Mouse (Mus musculus) forebrain, embryonic 13.5 days (tissue): ENCODE data around the gene Pitx2. TPM values are rescaled to one million over a fixed set of nuclear protein-coding genes. Genes with fewer than 3 reads are reported as not detected.

Source experiments
- ATAC-seq: fragments of 200-750 bp; cut with Nextera tagmentation; 2 replicates; pipeline ENCODE4 v1.8.0; 2017
- H3K27ac ChIP-seq: fragments of 300-500 bp; sonication (generic); 2 replicates; pipeline ENCODE4 v1.5.1; 2015; ENCODE audit warnings: inconsistent platforms, mild to moderate bottlenecking, moderate library complexity
- H3K27me3 ChIP-seq: fragments of 300-500 bp; sonication (generic); 2 replicates; pipeline ENCODE4 v1.6.1; 2015; ENCODE audit warnings: mild to moderate bottlenecking, inconsistent platforms
- H3K36me3 ChIP-seq: fragments of 300-500 bp; sonication (generic); 2 replicates; pipeline ENCODE4 v1.6.1; 2015; ENCODE audit warnings: mild to moderate bottlenecking, inconsistent platforms; ENCODE audit not compliant: poor library complexity, severe bottlenecking
- H3K4me1 ChIP-seq: fragments of 300-500 bp; sonication (generic); 2 replicates; pipeline ENCODE4 v1.6.1; 2015; ENCODE audit warnings: inconsistent platforms
- H3K4me2 ChIP-seq: fragments of 300-500 bp; sonication (generic); 2 replicates; pipeline ENCODE4 v1.6.1; 2015; ENCODE audit warnings: inconsistent platforms, mild to moderate bottlenecking, moderate library complexity
- H3K4me3 ChIP-seq: fragments of 300-500 bp; sonication (generic); 2 replicates; pipeline ENCODE4 v1.5.1; 2015; ENCODE audit warnings: mild to moderate bottlenecking, inconsistent platforms
- H3K9ac ChIP-seq: fragments of 300-500 bp; sonication (generic); 2 replicates; pipeline ENCODE4 v1.6.1; 2015; ENCODE audit warnings: mild to moderate bottlenecking, inconsistent platforms
- H3K9me3 ChIP-seq: fragments of 300-500 bp; sonication (generic); replicated peaks from 2 replicates; pipeline ENCODE4 v1.6.1; 2016; ENCODE audit warnings: inconsistent platforms
- WGBS: fragments of 180-500 bp; shearing (Covaris S2); methylation state at CpG from one replicate; pipeline ENCODE4 v1.1.7; 2015; 5-methylcytosine and 5-hydroxymethylcytosine counted together
- polyA plus RNA-seq: library from polyadenylated mRNA; unstranded; fragments of >200 nt; fragmentation: Nextera tagmentation; extraction: Ambion mirVana; gene quantifications from 2 replicates; pipeline ENCODE4 v1.2.1, GENCODE M21; 2015

Gene Pitx2
- polyA plus RNA-seq, 1 experiment from 2014 or later = 7.2 TPM

DNA sequence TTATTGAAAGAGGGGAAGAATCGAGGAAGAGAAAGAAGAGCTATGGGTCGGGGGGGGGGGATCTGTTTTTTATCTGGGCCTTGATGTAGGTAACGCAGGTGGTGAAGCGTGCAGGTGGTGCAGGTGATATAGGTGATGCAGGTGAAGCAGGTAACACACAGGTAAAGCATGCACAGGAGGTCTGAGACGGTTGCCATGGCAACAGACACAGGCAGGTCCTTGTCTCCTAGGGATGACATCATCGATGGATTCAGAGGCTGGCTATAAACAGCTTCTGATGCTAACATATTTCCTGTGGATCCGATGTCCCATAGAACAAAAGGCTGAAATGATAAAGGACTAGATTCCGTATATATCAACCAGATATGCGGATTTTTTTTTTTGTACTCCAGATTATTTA is 51.3 kb downstream of the Pitx2 start:
- H3K27me3 ChIP-seq = no peaks in the 10 kb centered on the region
- H3K9ac ChIP-seq = no peak overlapping the region
- no peaks in the 10 kb centered on the region for H3K36me3 ChIP-seq
- WGBS = 83% methylated on average over 9 of the region's 9 CpGs
- ATAC-seq = no peak
- no peaks in the 10 kb centered on the region for H3K4me1 ChIP-seq
- no peak overlapping the region for H3K4me2 ChIP-seq
- H3K4me3 ChIP-seq = no peak overlapping the region
- no peaks in the 10 kb centered on the region for H3K9me3 ChIP-seq
- H3K27ac ChIP-seq = no peak overlapping the region

DNA sequence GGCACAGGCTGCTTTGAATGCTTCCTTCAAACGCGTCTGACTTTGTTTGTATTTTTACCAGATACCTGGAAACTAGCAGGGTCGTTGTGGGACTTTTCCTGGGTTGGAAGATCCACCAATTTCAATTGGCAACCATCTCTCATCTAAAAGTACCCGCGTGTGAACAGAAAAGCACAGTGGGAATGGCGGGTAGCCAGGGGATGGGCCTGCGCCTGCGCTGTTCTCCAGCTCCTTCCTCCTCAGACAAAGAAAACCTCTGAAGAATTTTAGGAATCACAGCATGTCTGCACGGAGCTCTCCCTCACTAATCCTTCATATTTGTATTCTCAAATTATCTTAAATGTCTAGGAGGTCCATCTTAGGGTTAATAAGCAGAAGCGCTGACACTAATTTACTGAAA is 54.6 kb downstream of the Pitx2 start:
- Histone ChIP-seq H3K27ac (no peak overlapping the region), H3K4me3 (no peak overlapping the region), H3K9ac (no peak overlapping the region), H3K27me3 (no peaks in the 10 kb centered on the region), H3K4me1 (no peaks in the 10 kb centered on the region), H3K9me3 (no peaks in the 10 kb centered on the region), H3K4me2 (no peak overlapping the region), H3K36me3 (no peaks in the 10 kb centered on the region)
- 45% methylated on average over 10 of the region's 10 CpGs for WGBS
- peak; percentile 57; the same call in 1 of the 2 replicates for ATAC-seq

DNA sequence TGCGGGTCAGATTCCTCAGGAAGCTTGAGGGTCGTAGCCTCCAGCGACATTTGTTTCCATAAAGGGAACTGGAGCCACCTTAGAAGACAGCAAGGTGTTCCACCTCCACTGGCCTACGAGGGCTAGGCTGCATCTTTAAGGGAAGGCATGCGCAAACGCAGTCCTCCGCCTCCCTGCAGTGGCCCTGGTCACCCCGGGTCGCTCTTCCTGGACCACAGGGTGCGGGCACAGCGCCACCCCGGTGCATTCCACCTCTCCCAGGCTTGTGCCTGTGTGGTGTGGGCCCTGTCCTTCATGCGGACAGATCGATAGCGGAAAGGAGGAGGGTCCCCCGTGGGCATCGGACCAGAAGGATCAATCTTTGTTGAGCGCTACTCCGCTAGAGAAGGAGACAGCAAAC is 56.6 kb downstream of the Pitx2 start:
- no peak overlapping the region for H3K27ac ChIP-seq
- H3K4me1 ChIP-seq = no peaks in the 10 kb centered on the region
- no peak overlapping the region for H3K9ac ChIP-seq
- no peaks in the 10 kb centered on the region for H3K9me3 ChIP-seq
- H3K36me3 ChIP-seq = no peaks in the 10 kb centered on the region
- H3K4me3 ChIP-seq = peak overlapping the region; percentile 30
- 55% methylated on average over 19 of the region's 19 CpGs for WGBS
- H3K27me3 ChIP-seq = no peaks in the 10 kb centered on the region
- ATAC-seq = peak; percentile 33; the same call in 1 of the 2 replicates
- H3K4me2 ChIP-seq = peak overlapping the region; percentile 49

GRCm38 (mm10) chr3:129256766-129257165 is 57.1 kb downstream of the Pitx2 start:
- Histone ChIP-seq H3K4me1 (no peaks in the 10 kb centered on the region), H3K27ac (no peak overlapping the region), H3K4me3 (peak overlapping the region; percentile 30; the same call in 1 of the 2 replicates), H3K27me3 (no peaks in the 10 kb centered on the region), H3K36me3 (no peaks in the 10 kb centered on the region), H3K9me3 (no peaks in the 10 kb centered on the region), H3K9ac (no peak overlapping the region), H3K4me2 (peak overlapping the region; percentile 49)
- 73% methylated on average over 8 of the region's 8 CpGs for WGBS
- ATAC-seq = peak; percentile 43; the same call in 1 of the 2 replicates

DNA sequence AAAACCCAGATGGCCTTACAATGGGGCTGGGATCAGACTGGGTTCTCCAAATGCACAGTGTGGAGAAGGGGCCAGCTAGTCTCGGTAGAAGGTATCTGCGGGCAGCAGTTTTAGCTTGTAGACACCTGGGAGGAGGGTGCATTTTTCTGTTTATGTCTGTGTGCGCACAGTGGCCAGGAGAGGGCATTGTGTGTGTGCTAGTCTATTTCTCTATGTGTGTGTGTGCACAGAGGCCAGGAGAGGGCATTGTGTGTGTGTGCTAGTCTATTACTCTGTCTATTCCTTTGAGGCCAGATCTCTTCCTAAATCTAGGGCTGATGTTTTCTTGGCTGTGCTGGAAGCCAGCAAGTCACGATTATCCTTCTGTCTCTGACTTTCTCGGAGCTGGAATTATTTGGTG is 58.8 kb downstream of the Pitx2 start:
- ATAC-seq = no peak
- WGBS = 83% methylated on average over 5 of the region's 5 CpGs
- no peaks in the 10 kb centered on the region for H3K9me3 ChIP-seq
- H3K27me3 ChIP-seq = no peaks in the 10 kb centered on the region
- no peak overlapping the region for H3K9ac ChIP-seq
- no peak overlapping the region for H3K4me2 ChIP-seq
- H3K4me1 ChIP-seq = no peaks in the 10 kb centered on the region
- no peak overlapping the region for H3K4me3 ChIP-seq
- no peaks in the 10 kb centered on the region for H3K36me3 ChIP-seq
- no peak overlapping the region for H3K27ac ChIP-seq

Other genes with a start within 250 kb of the Pitx2 start
- gene Enpep, start 132.8 kb downstream of the Pitx2 start, polyA plus RNA-seq = 0.29 and 0.43 TPM in 2 replicates